Mouse (Mus musculus) small intestine, adult 2 months (tissue): Measurements from ENCODE around the gene Plcg1.

ENCODE experiments used
- CTCF ChIP-seq: fragments of 200-500 bp; IDR thresholded peaks from 2 replicates; pipeline ENCODE4 v1.5.1; 2012; ENCODE audit warnings: low read depth, mild to moderate bottlenecking, control low read depth, inconsistent platforms, low read length, moderate library complexity, mixed read lengths; ENCODE audit not compliant: insufficient replicate concordance, insufficient read length; ENCODE audit errors: extremely low read depth
- POLR2A ChIP-seq: fragments of 200-500 bp; IDR thresholded peaks from 2 replicates; pipeline ENCODE4 v1.6.1; 2012; ENCODE audit warnings: low read depth, mild to moderate bottlenecking, control low read depth, inconsistent platforms, low read length, moderate library complexity

- no peak for TF ChIP-seq CTCF
- TF ChIP-seq POLR2A = no peak
These were observed 6.6 kb upstream of the Plcg1 start for GRCm38 (mm10) chr2:160724536-160724935.
